Mouse (Mus musculus) myocyte (in vitro differentiated cells): ENCODE results near the gene Aldh1l1.

ENCODE experiments used
- MYOG ChIP-seq, 3 experiments: IDR thresholded peaks; one replicate each; pipeline ENCODE4 v1.6.1; 2011; ENCODE audit warnings: control low read depth in 2 of 3, low read depth in 2 of 3, mild to moderate bottlenecking in 2 of 3; ENCODE audit not compliant: insufficient read length in 2 of 3, control insufficient read depth in 1 of 3, insufficient read depth in 1 of 3
- POLR2A ChIP-seq: IDR thresholded peaks from one replicate; pipeline ENCODE4 v1.6.1; 2011; ENCODE audit warnings: low read depth, mild to moderate bottlenecking, control low read depth, moderate library complexity; ENCODE audit not compliant: insufficient read length
- USF1 ChIP-seq: IDR thresholded peaks from one replicate; pipeline ENCODE4 v1.6.1; 2011; ENCODE audit warnings: low read depth, mild to moderate bottlenecking, control low read depth, moderate library complexity

GRCm38 (mm10) chr6:90603126-90603525 is 116.9 kb downstream of the Aldh1l1 start:
- TF ChIP-seq USF1 (no peak), POLR2A (no peak), MYOG (IDR thresholded peaks at IDR 0.05; ENCODE audit: control insufficient read depth in 1 of 3, insufficient read depth in 1 of 3, insufficient read length in 2 of 3, low read depth in 2 of 3) (no peak)
